Mouse (Mus musculus) left cerebral cortex, postnatal 14 days (tissue): ENCODE measurements around the gene Olfr509. TPM values are rescaled to one million over a fixed set of nuclear protein-coding genes. Genes with fewer than 3 reads are reported as not detected.
"Not testable (repeated sequence)": the region's sequence is repeated elsewhere in the genome, so short reads cannot be mapped to it uniquely, and the experiment has no call there.

Experiments
- DNase-seq, 2 experiments: peaks; one replicate each; pipeline ENCODE4 v3.0.0; 2021 to 2022; ENCODE audit warnings: low spot score in 2 of 2, mixed read lengths in 1 of 2
- intact Hi-C: fragments of 180-260 bp; cut with DNase I; formaldehyde crosslinking; loops from one replicate; pipeline ENCODE4 v1.15.1; 2025
- long read RNA-seq, 2 experiments: library from polyadenylated mRNA; stranded (forward); transcript quantifications; one replicate each; pipeline ENCODE4 v2.0.0; 2021
- total RNA-seq, 2 experiments: library from RNA; stranded (reverse); gene quantifications; 2 replicates each; pipeline ENCODE4 v1.2.3; 2021

The Olfr509 gene
- total RNA-seq = not detected
- long read RNA-seq, experiment 1 = 0 reads
- long read RNA-seq, experiment 2 = 0 reads

DNA sequence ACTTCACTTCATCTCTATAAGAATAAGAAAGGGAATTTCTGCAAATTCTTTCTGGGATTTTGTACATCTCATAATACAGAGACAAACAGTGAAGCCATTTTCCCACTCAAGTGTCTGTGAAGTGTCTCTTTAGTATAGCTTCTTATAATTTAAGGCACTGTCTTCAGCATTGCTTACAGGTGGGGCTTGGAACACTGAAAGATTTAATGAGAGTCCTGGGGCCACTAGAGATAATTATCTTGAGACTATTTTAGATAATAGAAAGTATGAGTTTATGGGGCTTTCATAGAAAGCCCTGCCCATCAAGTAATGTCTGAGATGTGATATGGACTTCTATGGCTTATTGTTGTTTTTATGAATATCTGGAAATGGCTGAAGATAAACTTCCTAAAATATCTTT lies at the start of gene Olfr509:
Olfr509 (minus strand) TSS at position 101 of the 400 bp plus-strand sequence.
- DNase-seq = no peak
- intact Hi-C loops = no loop called here

DNA sequence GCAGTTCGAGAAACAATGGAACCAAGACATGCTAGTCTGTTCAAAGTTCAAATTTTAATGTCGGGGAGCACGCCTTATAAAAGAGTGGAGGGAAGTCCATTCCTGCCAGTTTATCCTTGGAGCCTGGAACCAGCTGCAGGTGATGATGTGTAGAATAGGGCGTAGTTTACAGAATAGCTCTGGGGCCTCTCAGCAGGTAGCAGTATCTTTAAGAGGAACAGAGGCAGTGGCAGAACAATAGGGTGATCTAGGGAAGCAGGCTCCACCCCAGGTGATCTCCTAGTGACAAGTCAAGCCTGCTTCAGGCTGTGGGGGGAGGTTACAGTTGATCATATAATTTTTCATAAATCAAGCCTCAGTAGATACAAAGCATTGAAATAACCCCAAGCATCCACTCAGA lies 27.2 kb upstream of the Olfr509 start:
- DNase-seq = no peak
- intact Hi-C loops = no loop called here

DNA sequence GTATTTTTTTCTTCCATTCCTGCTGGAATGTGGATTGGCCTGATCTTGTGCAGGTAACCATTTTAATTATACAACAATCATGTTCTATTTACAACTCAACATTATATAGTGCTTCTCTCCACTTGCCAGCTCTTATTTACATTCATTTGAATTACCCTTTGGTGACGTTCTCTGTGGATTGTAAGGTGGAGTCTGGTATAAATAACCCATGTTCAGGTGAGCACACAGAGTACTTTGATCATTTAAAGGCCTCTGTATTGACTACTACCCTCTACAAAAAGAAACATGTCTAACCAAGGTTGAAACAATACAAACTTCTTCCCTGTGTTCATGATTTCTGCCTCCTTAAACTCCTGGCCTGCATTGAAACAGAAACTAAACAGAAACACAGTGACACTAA lies 19.4 kb upstream of the Olfr509 start:
- DNase-seq = no peak
- intact Hi-C loops = no loop called here

DNA sequence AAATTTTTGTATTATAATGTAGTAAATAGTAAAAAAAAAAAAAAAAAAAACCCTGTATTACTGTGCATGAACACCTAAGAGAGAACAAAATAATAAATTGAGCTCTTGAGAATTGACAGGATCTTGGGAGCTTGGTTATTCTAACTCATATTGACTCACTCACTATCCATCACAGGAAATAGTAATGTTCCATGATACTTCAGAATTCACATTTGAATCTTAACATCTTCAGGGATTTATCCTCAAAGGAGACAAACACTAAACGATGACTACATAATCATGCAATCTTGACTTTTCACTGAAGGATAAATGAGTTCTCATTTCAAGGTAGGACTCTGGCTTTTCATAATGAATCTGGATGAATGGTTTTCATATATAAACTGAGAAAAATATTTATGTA lies 14.4 kb upstream of the Olfr509 start, which contains the start of gene Olfr510:
Olfr510 (plus strand) TSS at position 301 of the 400 bp plus-strand sequence.
- DNase-seq = no peak
- intact Hi-C loops = no loop called here

- intact Hi-C loops = no loop called here
Observed at GRCm38 (mm10) chr7:108662419-108662818, 10.7 kb upstream of the Olfr509 start.

DNA sequence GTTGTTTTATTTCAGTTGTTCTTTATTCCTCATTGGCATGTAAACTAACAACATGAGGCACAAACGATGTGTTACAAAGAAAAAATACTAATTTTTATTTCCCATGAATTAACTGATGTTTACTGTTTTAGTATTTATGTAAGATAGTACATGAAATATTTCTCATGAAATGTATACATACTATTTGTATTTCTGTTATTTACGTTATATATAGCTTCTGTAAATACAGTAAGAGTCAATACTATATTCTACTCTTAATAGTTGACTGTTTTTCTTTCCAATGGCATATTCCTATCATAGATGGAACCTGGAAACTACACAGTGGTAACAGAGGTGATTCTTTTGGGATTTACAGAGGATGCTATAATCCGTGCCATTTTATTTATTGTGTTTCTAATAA lies 22.0 kb downstream of the Olfr509 start, which contains the start of gene Olfr508:
Olfr508 (plus strand) TSS at position 301 of the 400 bp plus-strand sequence.
- intact Hi-C loops = no loop called here
- no peak for DNase-seq

More at GRCm38 (mm10) chr7:108662419-108662818, 10.7 kb upstream of the Olfr509 start:
- DNase-seq = no peak

- DNase-seq = no peak
- intact Hi-C loops = no loop called here
Observed at GRCm38 (mm10) chr7:108621514-108621913, 30.2 kb downstream of the Olfr509 start, which contains the start of gene Olfr507. Olfr507 (plus strand) TSS chr7:108621814.

DNA sequence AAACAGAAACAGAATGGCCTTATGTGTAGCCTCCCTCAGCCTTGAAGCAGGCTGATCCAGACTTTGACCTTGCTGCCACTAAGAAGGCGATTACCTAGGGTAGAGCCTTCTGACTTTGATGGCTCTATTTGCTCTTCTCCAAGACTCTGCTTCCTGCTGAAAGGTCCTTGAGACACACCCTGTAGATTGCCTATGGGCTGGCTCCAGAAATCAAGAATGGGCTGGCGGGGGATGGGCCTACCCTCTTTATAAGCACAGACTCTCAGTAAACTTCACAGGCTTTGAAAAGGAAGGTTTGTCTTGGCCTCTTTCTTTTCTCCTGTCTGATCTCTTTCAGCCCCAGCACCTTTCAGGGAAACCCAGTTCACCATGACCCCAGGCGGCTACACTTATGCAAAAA lies 34.9 kb downstream of the Olfr509 start:
- DNase-seq, intact Hi-C loops: not testable (repeated sequence)

DNA sequence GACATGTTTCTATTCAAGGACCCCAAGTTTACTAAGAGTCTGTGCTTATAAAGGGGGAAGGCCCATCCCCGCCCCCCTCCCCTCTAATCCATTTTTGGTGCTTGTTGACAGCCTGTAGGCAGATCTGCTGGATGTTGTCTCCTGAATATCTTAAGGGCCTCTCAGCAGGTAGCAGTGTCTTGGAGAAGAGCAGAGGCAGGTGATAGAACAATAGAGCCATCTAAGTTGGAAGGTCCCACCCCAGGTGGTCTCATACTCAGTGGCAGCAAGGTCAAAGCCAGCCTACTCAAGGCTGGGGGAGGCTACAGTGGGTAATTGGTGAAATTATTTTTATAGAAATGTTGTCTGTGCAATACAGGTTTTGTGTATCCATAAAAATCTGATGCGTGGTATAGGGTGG lies 37.6 kb downstream of the Olfr509 start:
- intact Hi-C loops = no loop called here
- no peak for DNase-seq

DNA sequence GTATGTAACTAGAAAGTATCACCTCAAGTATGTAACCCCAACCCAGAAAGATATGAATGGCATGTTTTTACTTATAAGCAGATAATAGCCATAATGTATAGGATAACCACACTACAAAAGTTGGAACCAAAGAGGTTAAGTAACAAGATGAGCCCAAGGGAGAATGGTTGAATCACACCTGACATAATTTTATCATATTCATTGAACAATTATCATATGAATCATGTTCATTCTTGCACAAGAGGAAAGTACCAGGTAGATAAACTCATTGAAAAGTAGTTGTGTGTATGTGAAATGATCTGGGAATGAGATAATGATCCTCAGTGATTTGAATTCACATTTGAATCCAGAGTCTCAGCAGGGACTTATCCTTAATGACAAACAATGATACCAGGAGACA lies 41.2 kb downstream of the Olfr509 start, which contains the start of gene Olfr506:
Olfr506 (plus strand) TSS at position 301 of the 400 bp plus-strand sequence.
- DNase-seq = no peak
- intact Hi-C loops = no loop called here

- intact Hi-C loops, DNase-seq: not testable (repeated sequence)
Observed at GRCm38 (mm10) chr7:108601916-108602315, 49.8 kb downstream of the Olfr509 start.

Other genes with a start within 250 kb of the Olfr509 start
- gene Olfr497, start 231.5 kb downstream of the Olfr509 start, total RNA-seq = not detected
- not detected for gene Olfr498, start 186.6 kb downstream of the Olfr509 start, total RNA-seq
- gene Olfr502, start 126.8 kb downstream of the Olfr509 start, total RNA-seq = not detected
- not detected for gene Olfr503, start 107.4 kb downstream of the Olfr509 start, total RNA-seq
- not detected for gene Olfr504, start 86.1 kb downstream of the Olfr509 start, total RNA-seq
- gene Olfr506, start 41.1 kb downstream of the Olfr509 start, total RNA-seq = not detected
- not detected for gene Olfr507, start 30.1 kb downstream of the Olfr509 start, total RNA-seq
- gene Olfr508, start 21.9 kb downstream of the Olfr509 start, total RNA-seq = not detected
- gene Olfr510, start 14.5 kb upstream of the Olfr509 start, total RNA-seq = not detected
- gene Olfr512, start 61.4 kb upstream of the Olfr509 start, total RNA-seq = not detected
- gene Olfr513, start 99.1 kb upstream of the Olfr509 start, total RNA-seq = not detected
- not detected for gene Olfr514, start 174.1 kb upstream of the Olfr509 start, total RNA-seq
- gene Olfr516, start 198.6 kb upstream of the Olfr509 start, total RNA-seq = not detected
- not detected for gene Olfr517, start 220.5 kb upstream of the Olfr509 start, total RNA-seq
- gene Olfr518, start 233.1 kb upstream of the Olfr509 start, total RNA-seq = not detected
- gene Olfr519, start 242.5 kb upstream of the Olfr509 start, total RNA-seq = not detected